Comparison of ENCODE assay signal across 8 mouse cellular contexts in the genomic region with DNA sequence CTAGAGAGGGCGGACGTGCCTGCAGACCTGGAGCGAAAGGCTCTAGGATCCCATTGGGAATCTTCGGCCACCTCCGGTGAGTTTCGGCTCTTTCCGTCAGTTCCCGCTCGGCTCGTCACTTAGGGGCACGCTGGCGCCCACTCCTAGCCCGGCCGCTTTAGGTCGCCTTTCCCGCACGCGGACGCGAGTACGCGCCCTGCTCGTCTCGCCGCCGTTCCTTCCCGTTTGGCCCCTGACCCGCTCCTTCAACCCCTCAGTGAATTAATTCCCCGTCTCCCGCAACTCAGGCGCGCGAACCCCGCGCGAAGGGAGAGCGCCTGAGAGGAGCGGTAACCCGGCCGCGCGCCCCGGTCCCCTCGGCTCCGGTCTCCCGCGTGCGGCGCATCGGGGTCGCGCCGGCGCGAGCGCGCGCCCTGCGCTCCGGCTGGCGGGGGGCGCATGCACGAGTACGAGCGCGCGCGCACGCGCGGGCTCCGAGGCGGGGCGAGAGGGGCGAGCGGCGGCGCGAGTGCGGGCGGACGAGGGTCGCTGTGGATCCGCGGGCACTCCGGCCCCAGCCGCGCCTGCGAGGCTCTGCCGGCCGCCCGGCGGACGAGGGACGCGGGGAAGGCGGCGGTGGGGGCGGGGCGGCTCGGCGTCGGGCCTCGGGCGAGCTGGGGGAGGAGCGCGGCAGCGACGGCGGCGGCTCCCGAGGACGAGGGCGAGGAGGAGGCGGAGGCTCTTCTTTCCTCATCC. TPM values are rescaled to one million over a fixed set of nuclear protein-coding genes. Genes with fewer than 3 reads are reported as not detected.
DNase-seq lines count a peak whose midpoint lies in the region; ATAC-seq and TF ChIP-seq lines count a peak whose summit lies in the region.

No protein-coding gene starts in this region.

- peak overlapping the region; percentile 90 for H3K27ac ChIP-seq in forebrain, embryonic 11.5 days (ENCODE audit: low read depth, low read length)
- peak overlapping the region; percentile 95 for H3K27ac ChIP-seq in heart, embryonic 15.5 days
- H3K27ac ChIP-seq in liver, embryonic 13.5 days: peak overlapping the region; percentile 74
- H3K27ac ChIP-seq in neural tube, embryonic 12.5 days: peak overlapping the region; percentile 89

- DNase-seq in A20 (ENCODE audit: low read depth, low spot score): peak; percentile 84
- DNase-seq in brain, embryonic 14.5 days (ENCODE audit: low read depth): peak; percentile 95
- peak; percentile 96 for DNase-seq in forebrain, embryonic 11.5 days (ENCODE audit: low spot score)
- peak; percentile 92 to 95 for DNase-seq in kidney, postnatal 25 days
- peak; percentile 38 for DNase-seq in liver, embryonic 13.5 days
- peak; percentile 88 for DNase-seq in testis, postnatal 14 days (ENCODE audit: low spot score)

- H3K27me3 ChIP-seq in forebrain, embryonic 11.5 days (ENCODE audit: control insufficient read depth, insufficient read depth, low read length): no peaks in the 10 kb centered on the region
- no peaks in the 10 kb centered on the region for H3K27me3 ChIP-seq in heart, embryonic 15.5 days
- peaks cover 28% of the 10 kb centered on the region for H3K27me3 ChIP-seq in liver, embryonic 13.5 days
- no peaks in the 10 kb centered on the region for H3K27me3 ChIP-seq in neural tube, embryonic 12.5 days (replicated peaks)

- no peak for TF ChIP-seq CTCF in brain, embryonic 14.5 days (IDR thresholded peaks at IDR 0.05; ENCODE audit: borderline replicate concordance, extremely low read depth, insufficient read depth, insufficient read length)

- under 1% methylated on average over 115 of the region's 115 CpGs for WGBS in forebrain, embryonic 11.5 days
- WGBS in heart, embryonic 15.5 days: under 1% methylated on average over 111 of the region's 115 CpGs
- WGBS in liver, embryonic 13.5 days (ENCODE audit: insufficient replicate concordance): under 1% methylated on average over 115 of the region's 115 CpGs
- WGBS in neural tube, embryonic 12.5 days: under 1% methylated on average over 111 of the region's 115 CpGs

- peak; percentile 87 for ATAC-seq in forebrain, embryonic 11.5 days (replicated peaks; ENCODE audit: low FRiP score)
- ATAC-seq in heart, embryonic 15.5 days (replicated peaks; ENCODE audit: insufficient number of reproducible peaks, insufficient read depth, low FRiP score, low read depth): peak; percentile 86
- peak; percentile 72 for ATAC-seq in liver, embryonic 13.5 days (ENCODE audit: low read depth)
- ATAC-seq in neural tube, embryonic 12.5 days (ENCODE audit: low FRiP score, low read depth): peak; percentile 93

- H3K4me1 ChIP-seq in forebrain, embryonic 11.5 days (replicated peaks; ENCODE audit: control insufficient read depth, insufficient read depth, low read length): peaks cover 10% of the 10 kb centered on the region
- H3K4me1 ChIP-seq in heart, embryonic 15.5 days (replicated peaks): peaks cover 29% of the 10 kb centered on the region
- H3K4me1 ChIP-seq in liver, embryonic 13.5 days (replicated peaks): peaks cover 50% of the 10 kb centered on the region
- H3K4me1 ChIP-seq in neural tube, embryonic 12.5 days: peaks cover 24% of the 10 kb centered on the region

- H3K4me3 ChIP-seq in forebrain, embryonic 11.5 days (ENCODE audit: low read depth, low read length): peak overlapping the region; percentile 70
- peak overlapping the region; percentile 87 for H3K4me3 ChIP-seq in heart, embryonic 15.5 days
- H3K4me3 ChIP-seq in liver, embryonic 13.5 days (replicated peaks): peak overlapping the region; percentile 71
- H3K4me3 ChIP-seq in neural tube, embryonic 12.5 days: peak overlapping the region; percentile 78

- H3K9ac ChIP-seq in forebrain, embryonic 11.5 days (ENCODE audit: low read length): peak overlapping the region; percentile 74
- peak overlapping the region; percentile 82 for H3K9ac ChIP-seq in heart, embryonic 15.5 days
- H3K9ac ChIP-seq in liver, embryonic 13.5 days: peak overlapping the region; percentile 81
- H3K9ac ChIP-seq in neural tube, embryonic 12.5 days: peak overlapping the region; percentile 84

- peak overlapping the region; percentile 84 for H3K4me2 ChIP-seq in forebrain, embryonic 11.5 days (ENCODE audit: low read depth, low read length, severe bottlenecking)
- peak overlapping the region; percentile 70 for H3K4me2 ChIP-seq in heart, embryonic 15.5 days
- peak overlapping the region; percentile 81 for H3K4me2 ChIP-seq in liver, embryonic 13.5 days
- peak overlapping the region; percentile 71 for H3K4me2 ChIP-seq in neural tube, embryonic 12.5 days (replicated peaks)

- H3K9me3 ChIP-seq in forebrain, embryonic 11.5 days (ENCODE audit: control insufficient read depth, low read length): no peaks in the 10 kb centered on the region
- no peaks in the 10 kb centered on the region for H3K9me3 ChIP-seq in heart, embryonic 15.5 days (replicated peaks)
- no peaks in the 10 kb centered on the region for H3K9me3 ChIP-seq in liver, embryonic 13.5 days (replicated peaks)
- H3K9me3 ChIP-seq in neural tube, embryonic 12.5 days: no peaks in the 10 kb centered on the region

- H3K36me3 ChIP-seq in forebrain, embryonic 11.5 days (ENCODE audit: control insufficient read depth, insufficient read depth, low read length): no peaks in the 10 kb centered on the region
- no peaks in the 10 kb centered on the region for H3K36me3 ChIP-seq in heart, embryonic 15.5 days
- H3K36me3 ChIP-seq in liver, embryonic 13.5 days: no peaks in the 10 kb centered on the region
- no peaks in the 10 kb centered on the region; the same call in 1 of the 2 replicates for H3K36me3 ChIP-seq in neural tube, embryonic 12.5 days

- peak; percentile 96 for TF ChIP-seq POLR2A in brain, embryonic 14.5 days (IDR thresholded peaks at IDR 0.05; ENCODE audit: borderline replicate concordance, extremely low read depth, insufficient read depth, insufficient read length, poor library complexity, severe bottlenecking)

RNA-seq across cellular contexts. Expression of a gene that starts 0.5 kb away (rescaled TPM):
- 47.3 and 50.4 TPM in 2 replicates for polyA plus RNA-seq in brain, embryonic 14.5 days (2012; rRNA removed)
- polyA plus RNA-seq in forebrain, embryonic 11.5 days (2014; fragmentation: Nextera tagmentation; extraction: Ambion mirVana): 60.3 and 60.7 TPM in 2 replicates
- 27.3 and 28.7 TPM in 2 replicates for polyA plus RNA-seq in heart, embryonic 15.5 days (2015; fragmentation: Nextera tagmentation; extraction: Ambion mirVana)
- polyA plus RNA-seq in liver, embryonic 13.5 days (2015; fragmentation: Nextera tagmentation; extraction: Ambion mirVana): 11.5 and 14.4 TPM in 2 replicates
- polyA plus RNA-seq in neural tube, embryonic 12.5 days (2016; fragmentation: Nextera tagmentation; extraction: Ambion mirVana): 70.9 and 71.5 TPM in 2 replicates

RNA-seq across cellular contexts. Expression of a gene that starts 33.3 kb away (rescaled TPM):
- polyA plus RNA-seq in brain, embryonic 14.5 days (2012; rRNA removed): 0.82 and 0.92 TPM in 2 replicates
- 0.16 and 0.40 TPM in 2 replicates for polyA plus RNA-seq in forebrain, embryonic 11.5 days (2014; fragmentation: Nextera tagmentation; extraction: Ambion mirVana)
- polyA plus RNA-seq in heart, embryonic 15.5 days (2015; fragmentation: Nextera tagmentation; extraction: Ambion mirVana): 0.55 and 1.0 TPM in 2 replicates
- polyA plus RNA-seq in liver, embryonic 13.5 days (2015; fragmentation: Nextera tagmentation; extraction: Ambion mirVana): 14.6 and 16.9 TPM in 2 replicates
- 0.70 and 1.1 TPM in 2 replicates for polyA plus RNA-seq in neural tube, embryonic 12.5 days (2016; fragmentation: Nextera tagmentation; extraction: Ambion mirVana)

RNA-seq across cellular contexts. Expression of a gene that starts 38.6 kb away (rescaled TPM):
- polyA plus RNA-seq in brain, embryonic 14.5 days (2012; rRNA removed): 7.0 and 15.6 TPM in 2 replicates
- polyA plus RNA-seq in forebrain, embryonic 11.5 days (2014; fragmentation: Nextera tagmentation; extraction: Ambion mirVana): 0.12 TPM in 1 of 2 replicates, not detected in the other
- polyA plus RNA-seq in heart, embryonic 15.5 days (2015; fragmentation: Nextera tagmentation; extraction: Ambion mirVana): 0.15 and 0.26 TPM in 2 replicates
- not detected in 2 replicates for polyA plus RNA-seq in liver, embryonic 13.5 days (2015; fragmentation: Nextera tagmentation; extraction: Ambion mirVana)
- polyA plus RNA-seq in neural tube, embryonic 12.5 days (2016; fragmentation: Nextera tagmentation; extraction: Ambion mirVana): 4.4 and 4.5 TPM in 2 replicates

RNA-seq across cellular contexts. Expression of a gene that starts 51.9 kb away (rescaled TPM):
- 12.1 and 27.9 TPM in 2 replicates for polyA plus RNA-seq in brain, embryonic 14.5 days (2012; rRNA removed)
- polyA plus RNA-seq in forebrain, embryonic 11.5 days (2014; fragmentation: Nextera tagmentation; extraction: Ambion mirVana): 38.8 and 40.2 TPM in 2 replicates
- polyA plus RNA-seq in heart, embryonic 15.5 days (2015; fragmentation: Nextera tagmentation; extraction: Ambion mirVana): 26.8 and 27.9 TPM in 2 replicates
- 14.5 and 18.9 TPM in 2 replicates for polyA plus RNA-seq in liver, embryonic 13.5 days (2015; fragmentation: Nextera tagmentation; extraction: Ambion mirVana)
- polyA plus RNA-seq in neural tube, embryonic 12.5 days (2016; fragmentation: Nextera tagmentation; extraction: Ambion mirVana): 24.2 and 25.8 TPM in 2 replicates

Comparison
In these comparisons a context has a peak if more than half of its experiments do, and no peak if none do; other contexts are left out.
1. Peak in every context shown above with its lines: DNase-seq, ATAC-seq, H3K4me3 ChIP-seq and H3K27ac ChIP-seq.
2. DNase-seq: peak in every context shown above with its lines; median percentile 96 in forebrain, embryonic 11.5 days; 95 in brain, embryonic 14.5 days; 94 in kidney, postnatal 25 days; 88 in testis, postnatal 14 days; 84 in A20; 38 in liver, embryonic 13.5 days.